Mouse (Mus musculus) fat pad, adult 2 months (tissue): Measurements from ENCODE around the gene Gm17581.
"Not testable (repeated sequence)": the region's sequence is repeated elsewhere in the genome, so short reads cannot be mapped to it uniquely, and the experiment has no call there.

Source experiments
- DNase-seq: peaks from one replicate; pipeline ENCODE4 v3.0.0-alpha.2; 2011; ENCODE audit warnings: low read depth, low spot score; ENCODE audit errors: extremely low read depth

Gene Gm17581

DNA sequence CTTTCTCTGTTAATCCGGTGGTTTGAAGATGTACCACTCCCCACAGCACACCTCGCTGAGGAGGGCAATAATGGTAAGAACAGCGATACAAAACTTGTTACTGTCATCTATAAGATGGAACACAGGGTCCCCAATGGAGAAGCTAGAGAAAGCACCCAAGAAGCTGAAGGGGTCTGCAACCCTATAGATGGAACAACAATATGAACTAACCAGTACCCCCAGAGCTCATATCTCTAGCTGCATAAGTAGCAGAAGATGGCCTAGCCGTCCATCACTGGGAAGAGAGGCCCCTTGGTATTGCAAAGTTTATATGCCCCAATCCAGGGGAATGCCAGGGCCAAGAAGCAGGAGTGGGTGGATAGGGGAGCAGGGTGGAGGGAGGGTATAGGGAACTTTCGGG lies at the start of gene Gm17581:
TSS of gene Gm17581 (minus strand) at position 101 of the 400 bp plus-strand sequence.
- not testable (repeated sequence) for DNase-seq

DNA sequence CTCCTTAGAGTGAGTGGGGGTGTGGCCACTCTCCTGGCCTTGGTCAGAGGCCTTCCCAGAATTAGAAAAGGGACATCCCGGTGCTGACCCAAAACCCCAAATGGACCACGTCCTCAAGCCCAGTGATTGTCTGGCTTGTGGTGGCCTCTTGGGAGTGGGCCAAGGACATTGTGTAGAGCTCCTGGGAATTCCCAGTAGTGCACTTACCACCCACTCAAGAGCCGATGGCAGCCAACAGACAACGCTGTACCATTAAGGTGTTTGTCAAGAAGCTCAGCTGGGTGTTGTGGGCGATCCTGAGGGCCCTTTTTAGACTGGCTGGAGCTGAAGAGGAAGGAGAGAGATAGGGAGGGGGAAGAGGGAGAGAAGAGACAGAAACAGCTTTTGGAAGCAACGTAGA lies 48.9 kb upstream of the Gm17581 start:
- no peak for DNase-seq

- DNase-seq = no peak
Measured at GRCm38 (mm10) chr2:155779506-155779905, 43.8 kb upstream of the Gm17581 start.

DNA sequence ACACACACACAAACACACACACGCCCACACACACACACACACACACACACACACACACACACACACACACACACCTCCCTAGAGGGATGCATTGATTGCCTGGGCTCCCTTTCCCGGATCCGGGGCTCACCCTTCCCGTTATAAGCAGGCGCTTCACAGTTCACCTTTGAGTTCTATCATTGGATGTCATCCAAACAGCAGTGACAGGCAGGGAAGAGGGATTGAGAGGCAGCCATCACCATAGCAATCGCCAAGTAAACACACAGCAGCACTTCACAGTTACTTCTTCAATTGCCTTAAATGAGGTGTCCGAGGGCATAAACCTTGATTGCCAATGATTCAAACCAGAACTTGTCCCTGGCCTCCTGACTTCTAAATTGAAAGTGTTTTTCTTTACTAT lies 43.4 kb upstream of the Gm17581 start:
- no peak for DNase-seq

- DNase-seq = no peak
Measured at GRCm38 (mm10) chr2:155778004-155778403, 42.3 kb upstream of the Gm17581 start.

DNA sequence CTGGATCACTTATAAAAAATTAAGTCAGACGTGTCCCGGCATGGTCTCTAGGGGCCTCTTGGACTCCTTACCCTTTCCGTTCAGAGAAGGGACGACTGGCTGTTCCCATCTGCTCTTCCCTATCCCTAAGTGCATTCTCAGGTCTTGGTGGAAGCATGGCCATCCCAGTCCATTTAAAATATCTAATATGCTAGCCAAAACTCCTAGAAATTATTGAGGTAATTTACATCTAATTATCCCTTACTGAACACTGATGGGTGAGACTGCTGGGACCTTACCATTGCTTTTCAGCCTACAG lies 42.0 kb upstream of the Gm17581 start:
- no peak for DNase-seq

GRCm38 (mm10) chr2:155776824-155777687 lies 41.4 kb upstream of the Gm17581 start:
- no peak for DNase-seq

GRCm38 (mm10) chr2:155775685-155776263 lies 40.1 kb upstream of the Gm17581 start:
- no peak for DNase-seq

- DNase-seq = no peak
Measured at GRCm38 (mm10) chr2:155774927-155775684, 39.4 kb upstream of the Gm17581 start, which contains the start of gene Mmp24. TSS of gene Mmp24 (plus strand) at chr2:155775342.

- no peak for DNase-seq
Measured at GRCm38 (mm10) chr2:155774261-155774926, 38.7 kb upstream of the Gm17581 start.

GRCm38 (mm10) chr2:155773664-155774063 lies 38.0 kb upstream of the Gm17581 start:
- no peak for DNase-seq

DNA sequence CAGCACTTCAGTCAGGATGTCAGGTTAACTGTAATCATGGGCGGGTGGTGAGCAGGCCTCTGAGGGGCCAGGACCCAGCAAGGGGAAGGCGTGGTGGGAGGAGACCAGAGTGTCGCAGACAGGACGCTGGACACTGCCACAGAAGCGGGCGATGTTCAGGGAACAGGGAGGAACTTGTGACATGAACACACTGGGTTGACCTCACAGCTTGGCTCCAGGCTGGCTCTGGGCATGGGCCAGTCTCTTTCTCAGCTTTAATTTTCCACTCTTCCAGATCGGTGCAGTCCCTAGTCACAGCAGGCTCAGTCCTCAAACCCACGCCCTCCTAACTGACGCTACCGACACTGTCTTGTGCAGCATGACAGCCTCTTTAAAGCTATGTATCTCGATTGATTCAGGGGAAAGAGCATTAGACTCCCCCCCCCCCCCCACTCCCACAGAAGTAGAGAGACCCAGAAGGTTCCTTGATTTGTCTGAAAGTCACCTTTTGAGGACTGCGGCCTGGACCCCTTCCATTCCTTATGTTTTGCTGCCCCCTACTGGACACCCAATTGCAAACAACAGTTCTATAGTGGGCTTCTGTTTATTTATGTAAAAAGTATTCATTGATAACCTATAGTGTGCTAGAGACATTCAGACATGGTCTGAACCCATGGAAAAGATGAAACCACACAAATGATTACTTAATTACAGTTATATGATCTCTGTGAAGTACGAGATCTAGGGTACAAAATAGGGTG lies 29.2 kb upstream of the Gm17581 start:
- no peak for DNase-seq

- no peak for DNase-seq
Measured at GRCm38 (mm10) chr2:155756855-155757566, 21.3 kb upstream of the Gm17581 start.

DNA sequence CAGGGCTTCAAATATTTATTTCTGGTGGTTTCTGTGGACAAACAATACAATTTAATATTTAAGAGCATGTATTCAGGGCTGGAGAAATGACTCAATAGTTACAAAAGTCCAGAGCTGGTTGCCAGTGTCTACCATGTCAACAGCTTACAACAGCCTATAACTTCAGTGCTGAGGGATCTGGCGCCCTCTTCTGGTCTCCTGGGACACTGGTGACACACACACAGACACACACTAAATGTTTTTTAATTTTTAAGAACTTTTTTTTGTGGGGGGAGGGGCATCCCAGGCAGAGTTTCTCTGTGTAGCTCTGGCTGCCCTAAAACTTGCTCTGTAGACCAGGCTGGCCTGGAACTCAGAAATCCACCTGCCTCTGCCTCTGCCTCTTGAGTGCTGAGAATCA lies 20.1 kb upstream of the Gm17581 start:
- DNase-seq = peak; percentile 13

DNA sequence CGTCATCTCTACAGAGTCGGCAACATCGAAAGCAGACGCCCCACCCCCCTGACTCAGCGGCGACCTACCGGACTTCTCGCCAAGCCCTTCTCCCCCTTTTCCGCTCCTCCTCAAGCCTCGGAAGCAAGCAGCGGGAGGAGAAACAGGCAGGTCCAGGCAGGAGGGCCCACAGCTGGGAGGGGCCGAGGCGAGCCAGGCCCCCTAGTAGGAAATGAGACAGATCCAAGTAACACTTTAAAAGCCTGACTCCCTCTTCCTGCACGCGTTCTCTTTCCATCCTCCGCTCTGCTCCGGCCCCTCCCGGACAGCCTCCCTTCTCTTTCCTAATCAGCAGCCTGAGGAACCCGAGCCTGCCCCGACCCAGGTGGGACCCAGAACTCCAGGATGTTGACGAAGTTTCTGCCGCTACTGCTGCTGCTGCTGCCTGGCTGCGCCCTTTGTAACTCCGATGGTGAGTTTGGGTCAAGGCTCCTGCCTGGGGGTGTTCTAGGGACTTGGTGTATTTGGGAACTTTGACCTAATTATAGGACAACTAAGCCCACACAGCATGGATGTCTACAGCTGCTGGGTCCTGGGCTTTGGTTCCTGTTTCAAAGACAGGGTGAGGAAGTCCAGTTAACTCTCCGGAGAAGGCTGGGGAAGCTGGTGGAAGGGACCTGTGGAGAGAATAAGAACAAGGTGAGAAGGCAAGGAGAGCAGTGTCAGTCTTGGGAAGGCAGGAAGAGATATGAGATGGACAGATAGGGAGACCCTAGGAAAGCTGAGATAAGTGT lies 15.5 kb upstream of the Gm17581 start, which contains the start of gene Procr:
TSS of gene Procr (plus strand) at position 104 of the 773 bp plus-strand sequence.
- DNase-seq = no peak

DNA sequence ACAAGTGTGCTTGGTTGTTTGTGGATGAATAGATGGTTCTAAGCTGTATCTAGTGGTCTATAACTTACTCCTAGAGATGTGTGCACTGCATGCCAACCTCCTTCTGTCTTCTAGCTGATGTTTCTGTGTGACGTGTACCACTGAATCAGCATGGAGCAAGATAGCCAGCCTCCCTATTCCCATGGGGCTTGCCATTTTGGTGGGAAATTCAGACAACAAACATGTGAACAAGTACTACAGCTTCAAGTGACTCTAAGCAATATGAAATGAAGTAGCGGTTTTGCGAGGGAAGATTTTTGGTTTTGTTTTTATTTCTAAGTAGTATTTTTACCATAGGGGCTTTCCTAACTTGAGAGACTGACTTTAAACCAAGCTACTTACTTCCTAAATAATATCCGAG lies 13.7 kb upstream of the Gm17581 start:
- no peak for DNase-seq

DNA sequence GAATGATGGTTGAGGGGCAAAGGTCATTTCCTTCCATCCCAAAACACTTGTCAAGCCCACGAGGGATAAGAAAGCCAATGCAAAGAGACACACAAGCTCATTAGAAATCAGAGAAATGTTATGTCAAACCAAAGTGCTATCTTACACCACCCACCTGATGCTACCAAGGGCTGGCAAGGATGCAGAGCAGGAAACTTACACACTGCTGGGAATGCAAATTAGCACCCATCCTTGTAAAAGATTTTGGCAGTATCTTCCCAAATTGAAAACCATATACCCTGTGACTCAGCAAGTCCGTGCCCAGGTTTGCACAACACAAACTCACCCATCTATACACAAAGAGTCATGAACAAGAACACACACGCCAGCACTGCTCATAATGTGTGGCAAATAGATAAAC lies 9.8 kb upstream of the Gm17581 start:
- no peak for DNase-seq

- no peak for DNase-seq
Measured at GRCm38 (mm10) chr2:155743351-155743750, 7.7 kb upstream of the Gm17581 start.

GRCm38 (mm10) chr2:155742931-155743337 lies 7.3 kb upstream of the Gm17581 start:
- DNase-seq = no peak
